Mouse (Mus musculus) left cerebral cortex, adult 18-20 months (tissue): ENCODE results near the gene Prkd2. TPM values are rescaled to one million over a fixed set of nuclear protein-coding genes. Genes with fewer than 3 reads are reported as not detected.

ENCODE experiments used
- DNase-seq, 2 experiments: peaks; one replicate each; pipeline ENCODE4 v3.0.0; 2021 to 2022; ENCODE audit warnings: low spot score in 2 of 2, mixed read lengths in 1 of 2
- total RNA-seq, 2 experiments: library from RNA; stranded (reverse); gene quantifications; 2 replicates each; pipeline ENCODE4 v1.2.3; 2021

Prkd2 gene
- total RNA-seq, 2 experiments from 2014 or later = 5.6 to 7.8 TPM

DNA sequence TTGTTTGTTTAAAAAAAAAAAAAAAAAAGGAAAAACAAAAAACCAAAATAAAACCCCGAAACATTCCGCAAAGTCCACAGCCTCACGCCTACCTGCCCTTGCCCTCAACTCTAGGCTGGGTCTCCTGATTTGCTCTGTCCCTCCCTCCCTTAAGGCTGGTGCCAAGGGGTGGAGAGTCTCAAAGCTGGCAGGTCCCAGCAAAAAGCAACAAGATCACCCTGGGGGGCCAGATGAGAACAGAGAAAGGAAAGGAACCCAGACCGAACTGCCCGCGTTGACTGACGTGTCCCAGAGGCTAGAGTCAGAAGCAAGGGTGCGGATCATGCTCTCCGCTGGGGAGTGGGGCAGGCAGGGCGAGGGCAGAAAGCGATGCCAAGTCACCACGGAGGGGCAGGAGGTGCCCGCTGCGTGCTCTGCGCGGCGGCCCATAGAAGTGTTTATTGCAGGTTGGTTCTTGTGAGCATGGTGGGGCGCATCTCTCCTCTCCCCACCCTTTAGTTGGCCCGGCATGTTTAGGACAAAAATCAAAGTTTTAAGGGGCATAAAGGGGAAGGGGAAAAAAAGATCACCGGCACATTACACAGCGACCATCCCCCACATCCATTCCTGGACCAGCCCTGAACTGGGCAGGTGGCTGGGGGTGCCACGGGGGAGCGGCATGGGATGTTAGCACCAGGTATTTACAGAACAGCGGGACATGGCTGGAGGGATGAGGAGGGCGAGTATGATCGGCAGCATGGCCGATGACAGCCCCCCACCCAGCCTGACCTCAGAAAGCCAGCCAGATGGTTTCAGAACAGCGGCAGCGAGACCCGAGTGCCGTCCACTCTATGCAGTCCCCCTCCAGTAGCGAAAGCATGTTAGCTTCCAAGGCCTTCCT lies 73.0 kb downstream of the Prkd2 start:
- DNase-seq = no peak

- DNase-seq = no peak
These were observed 73.9 kb downstream of the Prkd2 start for GRCm38 (mm10) chr7:16916342-16917265.

DNA sequence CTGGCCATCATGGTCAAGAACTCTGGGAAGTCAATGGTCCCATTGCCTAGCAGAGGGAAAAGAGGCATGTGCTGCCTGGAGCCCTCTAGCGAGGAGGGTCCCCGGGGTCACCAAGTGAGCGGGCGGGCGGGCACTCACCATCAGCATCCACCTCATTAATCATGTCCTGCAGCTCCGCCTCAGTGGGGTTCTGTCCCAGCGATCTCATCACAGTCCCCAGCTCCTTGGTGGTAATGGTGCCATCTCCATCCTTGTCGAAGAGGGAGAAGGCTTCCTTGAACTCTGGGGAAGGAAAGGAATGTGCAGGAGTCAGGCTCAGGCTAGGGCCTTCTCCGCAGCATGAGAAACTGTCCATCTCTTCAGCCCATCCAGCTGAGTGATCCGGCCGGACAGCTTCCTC lies 74.7 kb downstream of the Prkd2 start:
- DNase-seq = no peak

DNA sequence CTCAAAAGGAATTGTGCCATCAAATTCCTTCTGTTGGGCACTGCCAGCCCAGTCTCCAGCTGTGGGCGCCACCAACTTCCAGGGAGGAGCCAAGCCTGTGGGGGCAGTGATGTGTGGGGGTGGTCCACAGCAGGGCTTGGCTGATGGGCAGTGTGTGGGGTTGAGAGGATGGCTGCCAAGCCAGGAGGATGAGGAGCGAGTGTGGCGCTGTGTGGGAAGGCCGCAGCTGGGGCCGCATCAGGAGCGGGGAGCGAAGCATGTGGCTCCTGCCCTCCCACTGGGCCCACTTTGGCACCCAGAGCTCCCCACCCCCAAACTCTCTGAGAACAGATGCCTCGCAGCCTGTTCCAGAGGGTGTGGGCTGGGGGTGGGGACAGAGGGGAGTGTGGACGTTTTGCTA lies 75.3 kb downstream of the Prkd2 start:
- DNase-seq = peak; percentile 76 to 88

- no peak for DNase-seq
These were observed 76.0 kb downstream of the Prkd2 start for GRCm38 (mm10) chr7:16918670-16919069.

DNA sequence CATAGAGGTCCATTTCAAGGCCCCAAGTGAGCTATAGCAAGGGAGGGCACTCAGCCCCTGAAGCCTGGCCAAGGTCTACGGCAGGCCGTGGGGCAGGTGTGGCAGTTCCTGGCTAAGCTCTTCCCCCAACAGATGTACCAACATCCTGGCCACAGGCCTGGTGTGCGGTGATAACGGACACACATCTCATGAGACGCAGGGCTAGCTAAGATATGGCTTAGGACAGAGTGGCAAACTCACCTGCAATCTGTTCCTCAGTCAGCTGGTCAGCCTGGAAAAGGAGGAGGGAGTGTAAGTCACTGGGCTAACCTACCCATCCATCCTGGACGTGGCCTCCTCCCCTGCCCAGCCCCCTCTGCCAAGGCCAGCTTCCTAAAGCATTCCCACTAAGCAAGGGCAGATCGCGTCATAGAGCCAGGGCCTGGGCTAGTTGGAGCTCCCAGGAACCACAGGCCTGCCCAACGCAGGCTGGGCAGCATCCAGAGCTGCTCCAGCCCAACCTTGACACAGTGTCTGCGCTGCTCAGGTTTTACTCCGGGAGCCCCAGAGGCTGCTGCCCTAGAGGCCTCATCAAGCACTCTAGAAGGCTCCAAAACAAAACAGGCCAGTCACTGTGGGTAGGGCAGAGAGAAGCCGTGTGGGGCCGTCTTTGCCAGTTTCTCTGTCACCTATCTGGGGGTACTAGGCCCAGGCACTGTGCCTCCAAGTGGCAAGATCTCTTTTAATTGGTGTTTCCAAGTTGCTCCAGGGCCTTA lies 76.9 kb downstream of the Prkd2 start:
- no peak for DNase-seq

Other genes starting within 250 kb of the Prkd2 start
- gene Arhgap35, start 227.9 kb upstream of the Prkd2 start, total RNA-seq = 100 to 1,000 TPM; 129 to 133 TPM
- not detected for gene Ceacam15, start 167.2 kb upstream of the Prkd2 start, total RNA-seq
- under 1 TPM in 1 of 2 experiments, not detected in 1; 0.40 TPM for gene Ceacam9, start 121.0 kb upstream of the Prkd2 start, total RNA-seq
- gene Ap2s1, start 104.5 kb upstream of the Prkd2 start, total RNA-seq = 100 to 1,000 TPM; 227 to 260 TPM
- 1 to 10 TPM; 2.9 to 4.2 TPM for gene Slc1a5, start 61.6 kb upstream of the Prkd2 start, total RNA-seq
- gene Strn4, start 27.0 kb upstream of the Prkd2 start, total RNA-seq = 100 to 1,000 TPM; 258 to 281 TPM
- gene Fkrp, start 26.2 kb upstream of the Prkd2 start, total RNA-seq = 10 to 100 TPM; 51.3 to 56.2 TPM
- gene Dact3, start 32.4 kb downstream of the Prkd2 start, total RNA-seq = 100 to 1,000 TPM; 186 to 201 TPM
- gene Gng8, start 48.9 kb downstream of the Prkd2 start, total RNA-seq = 1 to 10 TPM; 2.9 to 3.4 TPM
- under 1 TPM in 1 of 2 experiments, not detected in 1; 0.12 TPM for gene Ptgir, start 63.6 kb downstream of the Prkd2 start, total RNA-seq
- gene Calm3, start 81.2 kb downstream of the Prkd2 start, total RNA-seq = 1,000 to 10,000 TPM; 1,746 to 1,798 TPM
- 100 to 1,000 TPM; 291 to 326 TPM for gene Pnmal2, start 101.8 kb downstream of the Prkd2 start, total RNA-seq
- 100 to 1,000 TPM; 112 to 119 TPM for gene Pnmal1, start 116.8 kb downstream of the Prkd2 start, total RNA-seq
- gene Gm42372, start 140.2 kb downstream of the Prkd2 start, total RNA-seq = 10 to 100 TPM; 61.0 to 65.7 TPM
- 1 to 10 TPM; 2.1 to 2.6 TPM for gene Ccdc8, start 149.8 kb downstream of the Prkd2 start, total RNA-seq
- gene Ppp5c, start 185.0 kb downstream of the Prkd2 start, total RNA-seq = 100 to 1,000 TPM; 147 to 181 TPM
- 1 to 10 TPM; 3.1 to 3.2 TPM for gene Hif3a, start 219.5 kb downstream of the Prkd2 start, total RNA-seq
- gene Psg16, start 231.1 kb downstream of the Prkd2 start, total RNA-seq = 1 to 10 TPM; 5.3 to 5.8 TPM